Mouse (Mus musculus) small intestine, adult 2 months (tissue): ENCODE measurements at regions not wholly inside any gene's neighbourhood (a gene's known extent, or its start where the extent isn't known, plus 50 kb on each side); places are given as distances from the start of the nearest gene placed in this dataset.

Source experiments
- CTCF ChIP-seq: fragments of 200-500 bp; IDR thresholded peaks from 2 replicates; pipeline ENCODE4 v1.5.1; 2012; ENCODE audit warnings: low read depth, mild to moderate bottlenecking, control low read depth, inconsistent platforms, low read length, moderate library complexity, mixed read lengths; ENCODE audit not compliant: insufficient replicate concordance, insufficient read length; ENCODE audit errors: extremely low read depth
- POLR2A ChIP-seq: fragments of 200-500 bp; IDR thresholded peaks from 2 replicates; pipeline ENCODE4 v1.6.1; 2012; ENCODE audit warnings: low read depth, mild to moderate bottlenecking, control low read depth, inconsistent platforms, low read length, moderate library complexity

GRCm38 (mm10) chr2:84246562-84246961 is 178.6 kb downstream of the Calcrl start:
- TF ChIP-seq CTCF (no peak), POLR2A (no peak)
